Mouse (Mus musculus) thymus, adult 2 months (tissue): ENCODE measurements around the gene Loxl1. TPM values are rescaled to one million over a fixed set of nuclear protein-coding genes. Genes with fewer than 3 reads are reported as not detected.

Source experiments
- DNase-seq: peaks from one replicate; pipeline ENCODE4 v3.0.0; 2021
- H3K27ac ChIP-seq: fragments of 200-500 bp; 2 replicates; pipeline ENCODE4 v1.5.1; 2012; ENCODE audit warnings: low read length, control low read depth; ENCODE audit not compliant: control insufficient read depth, insufficient read depth
- H3K27me3 ChIP-seq: fragments of 200-500 bp; 2 replicates; pipeline ENCODE4 v1.6.1; 2012; ENCODE audit warnings: mild to moderate bottlenecking, low read length, moderate library complexity, mixed read lengths; ENCODE audit not compliant: control insufficient read depth, insufficient read depth
- H3K36me3 ChIP-seq: fragments of 200-500 bp; 2 replicates; pipeline ENCODE4 v1.6.1; 2012; ENCODE audit warnings: mild to moderate bottlenecking, low read length, moderate library complexity; ENCODE audit not compliant: control insufficient read depth, insufficient read depth
- H3K4me1 ChIP-seq: fragments of 200-500 bp; replicated peaks from 2 replicates; pipeline ENCODE4 v1.6.1; 2012; ENCODE audit warnings: low read length; ENCODE audit not compliant: control insufficient read depth, insufficient read depth
- H3K4me3 ChIP-seq: fragments of 200-500 bp; 2 replicates; pipeline ENCODE4 v1.5.1; 2012; ENCODE audit warnings: mild to moderate bottlenecking, low read length, control low read depth, moderate library complexity; ENCODE audit not compliant: control insufficient read depth, insufficient read depth
- CTCF ChIP-seq: fragments of 200-500 bp; IDR thresholded peaks from 2 replicates; pipeline ENCODE4 v1.5.1; 2012; ENCODE audit warnings: mild to moderate bottlenecking, control low read depth, low read length, moderate library complexity, borderline replicate concordance; ENCODE audit not compliant: control insufficient read depth, poor library complexity, insufficient read depth; ENCODE audit errors: extremely low read depth
- POLR2A ChIP-seq: fragments of 200-500 bp; IDR thresholded peaks from 2 replicates; pipeline ENCODE4 v1.6.1; 2012; ENCODE audit warnings: mild to moderate bottlenecking, low read length, control low read depth, moderate library complexity; ENCODE audit not compliant: control insufficient read depth, poor library complexity, insufficient read depth; ENCODE audit errors: extremely low read depth
- WGBS: fragments of 180-500 bp; shearing (Covaris S2); methylation state at CpG from one replicate; pipeline ENCODE4 v1.1.7; 2018; 5-methylcytosine and 5-hydroxymethylcytosine counted together
- polyA plus RNA-seq: library from polyadenylated mRNA; depleted of rRNA; stranded (reverse); fragments of >200 nt; gene quantifications from 2 replicates; pipeline ENCODE4 v1.2.3, GENCODE M21; 2012; rRNA removed

The Loxl1 gene
- polyA plus RNA-seq = 12.5 and 19.0 TPM in 2 replicates

DNA sequence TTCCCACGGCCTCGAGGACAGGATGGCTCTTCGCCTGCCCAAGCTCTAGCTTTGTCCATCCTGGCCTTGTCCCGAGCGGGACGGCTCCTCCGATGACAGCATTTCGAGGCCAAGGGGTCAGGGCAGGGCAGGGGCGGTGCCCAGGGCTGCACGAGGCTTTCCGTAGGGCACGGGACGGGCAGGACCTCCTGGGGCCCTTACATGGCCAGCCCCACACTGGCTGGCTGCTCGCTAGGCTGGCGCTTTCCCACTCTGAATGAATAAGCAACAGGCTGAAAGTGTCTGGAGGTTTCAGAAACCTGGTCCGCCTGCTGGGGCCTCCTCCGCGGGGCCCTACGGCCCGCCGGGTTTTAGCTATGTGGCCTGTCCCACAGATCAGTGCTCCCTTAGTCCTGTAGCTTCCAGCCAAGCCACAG, at the start of gene Loxl1:
Gene Loxl1, minus strand, starts transcription at position 243 of the 416 bp plus-strand sequence.
- no peak for DNase-seq
- no peak within 1 kb of the TSS for H3K4me3 ChIP-seq
- 9% methylated on average over 21 of the region's 21 CpGs for WGBS
- H3K27ac ChIP-seq = no peak within 1 kb of the TSS
- TF ChIP-seq POLR2A (no peak), CTCF (no peak)
- no peaks in the 10 kb centered on the region for H3K4me1 ChIP-seq
- peaks cover 2% of the 10 kb centered on the region; the same call in 1 of the 2 replicates for H3K27me3 ChIP-seq
- no peaks in the 10 kb centered on the region for H3K36me3 ChIP-seq

DNA sequence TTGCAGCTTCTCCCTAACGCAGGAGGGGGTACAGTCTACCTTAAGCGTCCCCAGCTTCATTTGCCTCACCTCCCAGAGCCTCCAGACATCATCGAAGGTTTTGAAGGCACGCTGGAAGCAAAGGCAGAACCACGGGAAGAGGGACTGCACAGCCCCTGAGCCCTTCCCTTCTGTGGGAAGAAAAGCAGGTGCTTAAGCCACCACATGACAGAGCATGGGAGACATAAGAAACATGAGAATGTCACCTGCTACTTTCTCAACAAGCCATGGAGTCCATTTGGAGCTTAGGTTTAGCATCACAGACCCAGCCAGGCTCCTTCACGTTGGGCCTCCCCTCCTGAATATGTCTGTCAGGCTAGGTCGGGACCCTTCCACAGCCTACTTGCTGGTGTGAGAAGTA, 49.0 kb upstream of the Loxl1 start:
- H3K27ac ChIP-seq = no peak overlapping the region
- no peak overlapping the region for H3K4me3 ChIP-seq
- no peak for TF ChIP-seq CTCF
- TF ChIP-seq POLR2A = no peak
- H3K27me3 ChIP-seq = no peaks in the 10 kb centered on the region
- no peaks in the 10 kb centered on the region for H3K4me1 ChIP-seq
- WGBS = 84% methylated on average over 7 of the region's 7 CpGs
- H3K36me3 ChIP-seq = no peaks in the 10 kb centered on the region
- DNase-seq = no peak

DNA sequence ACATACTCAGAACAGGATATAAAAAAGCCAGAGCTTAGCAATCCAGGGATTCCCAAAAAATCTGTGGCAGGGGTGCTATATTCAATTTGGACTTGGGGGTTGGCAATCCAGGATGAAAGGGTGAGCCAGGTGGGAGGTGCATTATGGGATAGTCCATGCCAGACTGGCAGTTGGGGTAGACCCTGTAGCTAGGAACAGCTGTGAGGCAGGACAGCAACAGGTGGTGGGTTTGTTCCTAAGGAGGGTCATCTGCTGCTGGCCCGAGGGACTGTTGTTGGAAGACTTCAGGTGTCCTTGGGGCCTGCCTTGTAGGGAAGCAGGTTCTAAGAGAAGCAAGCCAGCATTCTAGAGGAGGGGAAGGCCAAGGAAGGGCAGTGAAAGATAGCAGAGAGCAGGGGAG, 48.4 kb upstream of the Loxl1 start:
- no peaks in the 10 kb centered on the region for H3K36me3 ChIP-seq
- no peaks in the 10 kb centered on the region for H3K27me3 ChIP-seq
- WGBS = 92% methylated on average over 1 of the region's 1 CpGs
- no peak overlapping the region for H3K4me3 ChIP-seq
- TF ChIP-seq CTCF (no peak), POLR2A (no peak)
- H3K27ac ChIP-seq = no peak overlapping the region
- no peaks in the 10 kb centered on the region for H3K4me1 ChIP-seq
- DNase-seq = no peak

DNA sequence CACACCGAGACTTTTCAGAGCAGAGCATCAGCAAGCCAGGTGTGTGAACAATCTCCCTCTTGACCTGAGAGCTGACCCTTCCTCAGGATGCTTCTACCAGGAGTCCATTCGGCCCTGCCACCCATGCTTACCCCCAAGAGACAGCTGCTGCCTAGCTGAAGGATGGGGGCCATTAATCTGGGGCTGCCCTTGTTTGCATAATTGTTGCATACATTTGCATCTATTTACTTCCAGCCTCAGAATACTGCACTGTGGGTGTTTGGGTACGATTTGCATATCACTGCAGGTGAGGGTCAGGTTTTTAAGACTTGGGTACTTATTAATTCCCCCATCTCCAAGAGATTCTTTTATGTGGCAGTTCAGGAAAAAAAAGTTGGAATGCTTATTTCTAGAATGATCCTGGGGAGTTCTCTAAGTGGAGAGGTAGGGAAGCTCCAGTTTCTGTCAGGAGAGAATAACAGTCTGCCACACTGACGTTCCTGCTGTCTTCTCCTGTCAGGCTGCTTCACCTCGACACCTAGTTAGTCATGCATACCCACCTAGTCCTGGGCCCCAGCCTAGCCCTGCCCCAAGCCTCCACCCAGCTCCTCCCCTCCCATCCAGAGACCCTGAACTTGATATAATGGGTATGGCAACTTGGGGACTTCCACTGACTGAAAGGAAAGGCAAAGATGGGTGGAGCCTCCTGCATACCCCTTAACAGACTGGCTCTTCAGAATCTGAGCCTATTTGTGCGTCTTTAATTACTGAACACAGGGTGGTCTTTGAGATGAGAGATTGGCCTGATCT, 42.5 kb upstream of the Loxl1 start:
- no peak for DNase-seq
- no peak overlapping the region for H3K27ac ChIP-seq
- no peaks in the 10 kb centered on the region for H3K4me1 ChIP-seq
- 73% methylated on average over 6 of the region's 6 CpGs for WGBS
- H3K36me3 ChIP-seq = no peaks in the 10 kb centered on the region
- no peak overlapping the region for H3K4me3 ChIP-seq
- no peaks in the 10 kb centered on the region for H3K27me3 ChIP-seq
- no peak for TF ChIP-seq POLR2A

DNA sequence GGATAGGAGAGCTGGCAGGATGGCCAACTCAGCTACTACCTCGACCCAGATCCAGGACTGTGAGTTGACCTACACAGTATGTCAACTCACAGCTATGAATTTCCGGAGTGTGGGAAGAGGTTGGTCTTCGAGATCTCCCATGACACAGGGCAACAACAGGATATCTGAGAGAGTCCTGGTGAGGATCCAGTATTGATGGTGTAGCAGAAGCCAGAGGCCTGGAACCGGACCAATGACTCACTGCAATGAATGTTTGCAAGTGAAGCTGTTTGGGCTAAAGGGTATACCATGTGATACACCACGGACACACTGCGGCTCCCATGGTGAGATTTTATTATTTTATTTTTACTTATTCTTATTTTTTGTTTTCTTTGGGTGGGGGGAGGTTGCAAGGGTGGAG, 41.7 kb upstream of the Loxl1 start:
- no peak for DNase-seq
- Histone ChIP-seq H3K36me3 (no peaks in the 10 kb centered on the region), H3K27ac (no peak overlapping the region), H3K27me3 (no peaks in the 10 kb centered on the region), H3K4me3 (no peak overlapping the region), H3K4me1 (no peaks in the 10 kb centered on the region)
- 89% methylated on average over 6 of the region's 6 CpGs for WGBS
- no peak for TF ChIP-seq CTCF
- TF ChIP-seq POLR2A = no peak

DNA sequence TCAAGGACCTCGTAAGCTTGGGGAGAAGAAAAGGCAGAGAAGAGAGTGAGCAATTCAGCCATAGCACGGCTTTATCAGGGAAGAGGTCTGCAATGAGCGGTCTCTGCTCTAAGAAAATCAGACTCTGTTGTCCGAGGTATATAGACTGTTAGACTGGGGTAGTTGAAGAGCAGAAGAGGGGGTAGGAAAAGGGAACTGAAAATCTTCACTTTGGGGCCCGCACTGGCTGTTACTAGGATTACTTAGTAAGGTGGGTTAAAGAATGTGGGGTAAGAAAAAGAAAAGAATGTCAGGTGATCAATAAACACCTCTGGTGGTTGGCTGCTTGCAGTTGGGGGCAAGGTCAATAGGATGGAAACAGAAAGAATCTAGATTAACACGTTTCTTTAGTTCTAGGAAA, 40.2 kb upstream of the Loxl1 start:
- Histone ChIP-seq H3K27me3 (no peaks in the 10 kb centered on the region), H3K4me3 (no peak overlapping the region), H3K36me3 (no peaks in the 10 kb centered on the region), H3K4me1 (no peaks in the 10 kb centered on the region), H3K27ac (no peak overlapping the region)
- TF ChIP-seq CTCF (no peak), POLR2A (no peak)
- no peak for DNase-seq
- 75% methylated on average over 6 of the region's 6 CpGs for WGBS

DNA sequence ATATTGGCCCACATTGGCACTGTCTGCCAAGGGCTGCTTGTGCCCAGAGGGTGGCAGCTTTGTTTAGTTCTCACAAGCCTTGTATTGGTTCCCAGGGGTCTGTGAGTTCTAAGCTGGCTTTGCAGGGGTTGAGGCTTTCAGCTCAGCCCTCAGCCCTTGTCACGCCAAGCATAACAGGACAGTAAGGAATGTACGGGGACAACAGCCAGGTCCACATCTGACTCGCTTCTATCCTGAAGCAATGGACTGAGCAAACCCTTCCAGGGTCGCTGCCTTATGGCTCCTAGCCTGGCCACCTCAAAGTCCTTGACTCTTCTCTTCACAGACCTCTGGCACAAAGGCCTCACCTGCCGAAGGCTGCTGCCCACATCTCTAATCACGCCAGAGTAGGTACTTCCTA, 34.8 kb upstream of the Loxl1 start:
- no peaks in the 10 kb centered on the region for H3K27me3 ChIP-seq
- DNase-seq = no peak
- no peaks in the 10 kb centered on the region for H3K4me1 ChIP-seq
- no peak overlapping the region for H3K27ac ChIP-seq
- H3K4me3 ChIP-seq = no peak overlapping the region
- TF ChIP-seq POLR2A (no peak), CTCF (no peak)
- 92% methylated on average over 6 of the region's 6 CpGs for WGBS
- no peaks in the 10 kb centered on the region for H3K36me3 ChIP-seq
